Mouse (Mus musculus) NIH3T3 (cell line): ENCODE measurements at regions not wholly inside any gene's neighbourhood (a gene's known extent, or its start where the extent isn't known, plus 50 kb on each side); places are given as distances from the start of the nearest gene placed in this dataset.

Experiments
- DNase-seq: peaks from one replicate; pipeline ENCODE4 v3.0.0-alpha.2; 2012; ENCODE audit warnings: low read depth

DNA sequence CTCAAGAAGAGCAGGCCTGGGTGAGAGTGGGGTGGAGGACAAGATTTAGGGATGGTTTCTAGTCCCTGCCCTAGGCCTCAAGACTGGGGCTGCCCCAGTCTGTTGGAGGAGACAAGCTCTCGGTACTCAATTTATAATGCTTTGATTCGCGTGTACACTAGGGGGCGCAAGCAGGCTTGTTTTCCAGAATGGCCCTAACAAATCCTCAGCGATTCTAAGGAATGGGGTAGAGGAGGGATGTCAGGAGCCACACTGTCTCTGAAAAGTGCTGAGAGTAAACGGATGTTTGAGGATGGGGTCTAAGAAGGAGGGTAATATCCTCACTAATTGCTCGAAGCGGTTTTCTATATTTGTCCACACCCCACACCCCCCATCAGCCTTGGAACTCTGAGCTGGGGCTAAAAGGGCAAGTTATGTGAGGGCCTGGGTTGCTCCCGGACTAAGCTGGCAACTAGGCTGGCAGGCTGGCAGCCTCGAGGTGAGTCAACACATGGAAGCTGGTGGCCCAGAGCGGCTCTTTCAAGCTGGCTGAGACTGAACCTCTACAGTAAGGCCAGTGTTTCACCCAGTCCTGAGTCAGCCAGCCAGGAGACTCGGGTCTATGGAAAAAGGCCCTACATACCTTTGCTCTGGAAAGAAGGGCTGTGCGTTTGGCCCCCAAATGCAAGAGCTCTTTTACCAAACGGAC, 176.7 kb downstream of the Ttc8 start:
- peak; percentile 96 for DNase-seq

DNA sequence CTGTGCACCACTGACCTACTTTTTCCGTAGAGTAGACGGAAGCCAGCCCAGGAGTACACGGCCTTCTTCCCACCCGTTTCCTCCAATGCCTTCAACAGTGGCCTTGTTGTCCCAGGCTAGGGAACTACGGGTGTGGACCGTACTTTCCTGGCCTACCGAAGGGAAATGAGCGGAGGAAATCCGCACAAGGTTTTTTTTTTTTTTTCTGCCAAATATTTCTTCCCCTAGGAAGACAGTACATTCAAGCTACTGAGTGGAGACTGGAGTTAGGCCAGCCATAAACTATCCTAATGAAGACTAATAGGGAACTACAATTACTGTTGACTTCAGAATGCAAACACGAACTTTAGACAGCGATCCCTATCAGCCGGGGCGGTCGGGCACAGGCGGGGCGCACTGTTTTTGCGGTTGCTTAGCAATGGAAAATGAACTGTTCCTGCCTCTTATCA, 177.3 kb downstream of the Ttc8 start:
- no peak for DNase-seq

DNA sequence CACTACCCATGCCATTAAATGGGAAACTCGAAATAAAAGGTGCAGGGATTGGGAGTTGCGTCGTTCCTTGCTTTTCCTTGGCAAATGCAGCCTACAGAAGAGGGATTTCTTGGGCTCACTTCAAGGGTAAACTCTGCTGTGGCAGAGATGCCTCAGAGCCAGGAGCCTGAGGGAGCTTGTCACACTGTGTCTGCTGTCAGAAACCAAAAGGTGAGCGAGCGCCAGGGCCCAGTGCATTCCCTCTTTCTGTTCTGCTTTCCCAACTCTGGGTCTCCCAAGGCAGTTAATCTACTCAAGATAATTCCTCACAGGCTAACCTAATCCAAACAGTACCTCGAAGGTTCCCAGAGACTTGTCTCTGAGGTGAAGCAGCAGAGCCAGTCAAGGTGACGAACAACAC, 179.5 kb downstream of the Ttc8 start:
- no peak for DNase-seq

DNA sequence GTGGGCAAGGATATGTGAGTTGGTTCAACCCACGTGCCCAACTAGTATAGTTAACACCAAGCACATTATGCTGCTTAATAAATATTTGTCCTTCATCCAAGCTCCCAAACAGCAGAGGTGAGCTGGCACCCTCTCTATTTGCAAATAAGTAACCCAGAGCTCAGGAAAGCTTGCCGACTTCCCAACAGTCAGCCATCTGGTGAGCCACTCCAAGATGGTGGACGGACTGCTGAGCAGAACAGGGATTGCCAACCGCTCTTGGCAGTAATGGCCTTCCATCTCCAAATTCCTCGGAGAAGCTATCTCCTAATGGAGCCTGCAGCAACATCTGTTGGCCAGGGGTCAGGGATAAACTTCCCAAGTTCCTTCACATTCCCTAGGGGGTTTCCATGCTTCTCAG, 188.2 kb downstream of the Ttc8 start:
- DNase-seq, result no peak

DNA sequence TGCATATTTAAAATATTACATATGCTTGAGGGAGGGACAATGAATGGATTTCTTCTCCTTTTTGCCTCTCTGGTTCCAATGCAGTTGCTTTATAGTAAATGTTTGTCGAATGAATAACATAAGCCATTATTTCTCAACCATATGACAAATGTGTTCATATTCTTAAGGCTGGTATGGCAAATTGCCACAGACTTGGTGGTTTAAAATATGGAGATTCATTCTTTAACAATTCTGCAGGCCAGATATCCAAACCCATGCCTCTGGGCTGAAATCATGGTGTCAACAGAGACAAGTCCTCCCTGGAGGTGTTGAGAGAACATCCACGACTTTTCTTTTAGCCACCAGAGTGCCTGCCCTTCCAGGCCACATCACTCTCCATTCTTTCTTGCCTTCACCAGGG, 193.4 kb downstream of the Ttc8 start:
- peak; percentile 90 for DNase-seq

DNA sequence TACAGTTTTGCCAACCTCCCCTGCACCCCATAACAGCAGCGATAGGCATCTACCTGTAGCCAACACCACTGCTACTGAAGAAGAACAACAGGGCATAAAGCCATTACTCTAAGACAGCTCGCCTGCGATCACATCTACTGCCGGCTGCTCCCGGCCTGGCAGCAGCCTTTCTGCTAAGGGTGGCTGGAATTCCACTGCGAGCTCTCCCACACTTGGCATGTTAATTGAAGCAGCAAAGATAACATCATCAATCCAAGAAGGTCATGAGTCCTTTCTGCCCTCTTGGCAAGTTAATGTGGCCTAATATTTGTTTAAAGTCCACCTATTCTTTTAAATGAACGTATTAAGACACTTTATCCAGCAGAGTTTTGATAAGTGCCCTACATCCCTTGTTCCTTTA, 196.1 kb downstream of the Ttc8 start:
- DNase-seq, result no peak

DNA sequence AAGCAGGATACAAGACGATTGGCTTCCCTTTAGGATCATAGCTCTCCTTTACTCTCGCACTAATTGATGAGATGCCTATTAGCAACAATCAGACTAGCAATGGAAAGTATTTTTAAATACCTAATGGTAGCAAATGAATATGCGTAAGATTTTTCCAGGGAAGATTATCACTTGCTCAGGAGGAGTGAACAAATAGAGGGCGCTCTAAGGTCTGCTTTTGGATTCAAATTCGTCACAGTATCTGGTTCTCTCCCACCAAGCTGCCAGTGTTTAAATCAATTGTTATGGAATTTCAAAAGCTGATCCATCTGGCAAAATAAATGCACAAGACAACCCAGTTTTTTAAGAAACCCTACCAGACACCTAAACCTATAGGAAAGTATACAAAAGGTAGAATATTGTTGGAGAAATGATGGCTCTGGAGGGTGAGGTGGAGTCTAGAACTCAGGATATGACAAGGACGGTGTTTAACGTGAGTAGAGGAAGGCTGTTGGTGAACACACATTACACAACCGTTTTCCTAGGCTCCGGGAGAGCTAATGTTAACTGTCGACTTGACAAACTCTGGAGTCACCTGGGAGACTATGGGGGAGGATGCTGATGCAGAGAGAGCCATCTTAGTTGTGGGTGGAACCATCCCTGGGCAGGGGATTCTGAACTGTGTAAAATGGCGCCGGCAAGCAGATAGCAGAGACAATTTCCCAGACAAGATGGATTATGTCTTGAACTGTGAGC, 198.2 kb downstream of the Ttc8 start:
- DNase-seq, result peak; percentile 45

DNA sequence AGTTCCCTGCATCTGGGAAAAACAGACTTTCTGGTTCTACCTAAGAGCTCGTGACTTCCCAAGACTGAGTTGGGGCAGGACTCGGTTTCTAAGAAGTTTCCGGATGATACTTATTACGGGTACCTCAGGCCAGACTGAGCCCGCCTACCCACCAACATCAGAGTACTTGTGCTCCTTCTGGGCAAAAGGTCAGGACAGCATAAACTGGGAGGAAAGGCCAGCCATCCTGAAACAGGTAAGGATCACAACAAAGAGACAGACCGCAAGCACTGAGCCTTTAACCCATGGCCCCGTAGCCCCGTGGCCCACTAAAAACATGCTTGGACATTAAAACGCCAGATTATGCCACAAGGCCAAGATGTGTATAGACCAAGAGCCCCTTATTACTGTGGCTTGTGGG, 199.6 kb downstream of the Ttc8 start:
- no peak for DNase-seq

DNA sequence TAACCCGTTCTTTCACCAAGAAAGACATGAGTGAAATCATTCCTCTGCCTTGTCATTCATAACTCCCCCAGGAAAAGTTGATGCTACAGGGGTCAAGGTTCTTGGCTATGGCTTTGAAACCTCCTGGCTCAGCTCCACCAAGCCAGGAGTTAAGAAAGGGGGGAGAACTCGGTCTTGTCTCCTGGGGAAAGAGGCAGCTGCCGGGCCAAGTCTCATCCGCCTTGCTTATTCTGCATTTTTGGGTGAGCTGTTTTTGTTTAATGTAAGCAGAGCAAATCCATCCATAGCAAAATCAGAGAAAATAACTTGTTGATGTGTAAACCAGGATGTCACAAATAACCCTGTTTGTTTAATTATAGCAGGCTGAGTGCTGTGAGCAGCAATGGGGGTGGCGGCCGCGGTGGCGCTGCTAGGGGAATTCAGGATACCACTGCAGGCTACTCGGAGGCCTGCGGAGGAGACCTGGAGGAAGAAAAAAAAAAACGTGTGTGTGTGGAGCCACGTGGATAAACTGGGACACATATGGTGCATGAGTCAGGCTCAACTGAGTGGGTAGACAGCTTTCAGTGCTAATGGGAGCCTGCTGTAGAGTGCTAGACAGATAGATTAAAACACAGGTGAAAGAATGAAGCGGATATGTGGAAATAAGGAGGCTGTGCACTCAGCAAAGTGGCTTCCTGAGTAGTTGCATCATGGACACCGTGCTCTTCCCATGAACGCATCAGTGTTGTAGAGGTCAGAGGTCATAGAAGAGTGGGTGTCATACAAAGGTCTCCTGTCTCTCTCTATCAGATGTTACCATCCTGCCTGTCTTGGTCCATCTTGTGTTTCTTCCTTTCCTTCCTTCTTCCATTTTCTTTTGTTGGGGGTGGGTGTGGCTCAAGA, 203.5 kb downstream of the Ttc8 start:
- DNase-seq, result peak; percentile 73

DNA sequence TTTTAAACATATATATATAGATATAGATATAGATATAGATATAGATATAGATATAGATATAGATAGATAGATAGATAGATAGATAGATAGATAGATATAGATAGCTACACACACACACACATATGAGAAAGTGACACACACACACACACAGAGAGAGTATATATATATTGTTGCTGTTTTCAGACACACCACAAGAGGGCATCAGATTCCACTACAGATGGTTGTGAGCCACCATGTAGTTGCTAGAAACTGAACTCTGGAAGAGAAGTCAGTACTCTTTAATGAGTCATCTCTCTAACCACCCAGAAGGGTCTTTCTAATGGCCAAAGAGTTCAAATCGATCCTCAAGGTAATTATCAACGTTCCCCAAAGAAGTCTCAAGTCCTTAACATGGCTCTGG, 205.8 kb downstream of the Ttc8 start:
- DNase-seq, result no peak
